Comparison of ENCODE assay signal across 8 mouse cellular contexts in the genomic region with DNA sequence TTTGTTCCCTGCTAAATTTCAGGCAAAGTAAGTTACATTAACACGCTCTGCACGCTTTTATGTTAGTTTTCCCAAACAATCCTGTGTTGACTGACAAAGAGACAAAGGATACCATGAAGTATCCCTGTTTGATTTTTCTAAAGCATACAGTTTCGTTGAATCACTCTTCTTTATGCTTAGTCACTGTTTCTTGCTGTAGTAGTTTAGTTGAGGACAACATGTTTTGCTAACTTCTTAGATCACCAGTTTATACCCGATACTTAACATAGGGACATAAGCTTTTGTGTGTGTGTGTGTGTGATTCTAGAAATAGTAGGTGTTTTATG. TPM values are rescaled to one million over a fixed set of nuclear protein-coding genes. Genes with fewer than 3 reads are reported as not detected.
A peak's percentile ranks its signal among the peaks of the same experiment; 100 is the strongest.
DNase-seq lines count a peak whose midpoint lies in the region; ATAC-seq and TF ChIP-seq lines count a peak whose summit lies in the region.

No protein-coding gene starts in this region.

- peak; percentile 39 for DNase-seq in embryo, embryonic 10 days (ENCODE audit: low spot score)
- no peak for DNase-seq in embryo, embryonic 9.5 days (ENCODE audit: extremely low spot score)
- no peak for DNase-seq in CH12.LX (ENCODE audit: extremely low read depth)
- DNase-seq in forebrain, embryonic 10.5 days (ENCODE audit: extremely low spot score, low spot score), result no peak
- peak; percentile 48 to 65 (median 55) for DNase-seq in liver, embryonic 14.5 days (ENCODE audit: low read depth in 3 of 3, low spot score in 3 of 3)
- no peak for DNase-seq in T-cell, adult 2 months (ENCODE audit: low spot score)
- DNase-seq in gastrocnemius, postnatal 14 days, result no peak
- DNase-seq in right cerebral cortex, postnatal 10 days (ENCODE audit: low spot score in 2 of 2), result no peak

- no peak overlapping the region; the same call in 1 of the 2 replicates for H3K4me2 ChIP-seq in CH12.LX (ENCODE audit: insufficient read depth, low read depth, poor library complexity, severe bottlenecking)
- H3K4me2 ChIP-seq in liver, embryonic 14.5 days (ENCODE audit: low read depth), result peak overlapping the region; percentile 64

- no peak for ATAC-seq in liver, embryonic 14.5 days (ENCODE audit: insufficient read depth)

- peak overlapping the region in 2 of 3 experiments; percentile 47 to 69 for H3K4me3 ChIP-seq in CH12.LX (replicated peaks in 1 of 3; ENCODE audit: low read depth in 2 of 3, low read length in 2 of 3, poor library complexity in 1 of 3)
- H3K4me3 ChIP-seq in forebrain, embryonic 10.5 days, result peak overlapping the region; percentile 94
- peak overlapping the region; percentile 99 to 100 for H3K4me3 ChIP-seq in liver, embryonic 14.5 days (ENCODE audit: insufficient read depth in 1 of 2, low read depth in 2 of 2, low read length in 2 of 2)

- H3K36me3 ChIP-seq in CH12.LX (replicated peaks in 1 of 2; ENCODE audit: control insufficient read depth in 1 of 2, insufficient read depth in 1 of 2, low read length in 1 of 2), result peaks cover 0 to 2% of the 10 kb centered on the region in 2 experiments
- peaks cover 12% of the 10 kb centered on the region for H3K36me3 ChIP-seq in forebrain, embryonic 10.5 days (replicated peaks)
- no peaks in the 10 kb centered on the region; the same call in 1 of the 2 replicates for H3K36me3 ChIP-seq in liver, embryonic 14.5 days (replicated peaks; ENCODE audit: control insufficient read depth, insufficient read depth, low read depth)

- H3K27ac ChIP-seq in CH12.LX (ENCODE audit: insufficient read depth, low read depth), result no peak overlapping the region
- H3K27ac ChIP-seq in forebrain, embryonic 10.5 days, result peak overlapping the region; percentile 99
- H3K27ac ChIP-seq in liver, embryonic 14.5 days, result peak overlapping the region; percentile 93

- in situ Hi-C loops in CH12.LX (cut with MboI; ENCODE audit: low pct_ligation_motif_present, low pct_unique_long_range_greater_than_20kb, low sequenced_read_pairs), result no loop called here

- peaks cover 0 to 12% of the 10 kb centered on the region in 2 experiments; a peak in 3 of 4 replicates for H3K4me1 ChIP-seq in CH12.LX (ENCODE audit: control insufficient read depth in 1 of 2, insufficient read depth in 2 of 2)
- H3K4me1 ChIP-seq in forebrain, embryonic 10.5 days, result peaks cover 20% of the 10 kb centered on the region
- peaks cover 11 to 14% of the 10 kb centered on the region in 2 experiments for H3K4me1 ChIP-seq in liver, embryonic 14.5 days (replicated peaks; ENCODE audit: control insufficient read depth in 2 of 2, insufficient read depth in 2 of 2, low read length in 1 of 2)

- H3K79me2 ChIP-seq in CH12.LX (replicated peaks; ENCODE audit: control insufficient read depth, extremely low read depth, insufficient read depth, poor library complexity, severe bottlenecking), result peaks cover 3% of the 10 kb centered on the region; the same call in 1 of the 2 replicates

- no peak for TF ChIP-seq POLR2A in CH12.LX (IDR thresholded peaks at IDR 0.05; ENCODE audit: low read depth, low read length)

- H3K9me3 ChIP-seq in CH12.LX (replicated peaks; ENCODE audit: low read length), result peaks cover 3% of the 10 kb centered on the region
- H3K9me3 ChIP-seq in forebrain, embryonic 10.5 days, result peaks cover 4% of the 10 kb centered on the region
- no peaks in the 10 kb centered on the region for H3K9me3 ChIP-seq in liver, embryonic 14.5 days (ENCODE audit: control insufficient read depth, low read length)

- no peak for TF ChIP-seq EP300 in CH12.LX (IDR thresholded peaks at IDR 0.05; ENCODE audit: low read length)
- 0 out of 2 replicates have a peak, but pooled peaks have one; percentile 27 for TF ChIP-seq EP300 in liver, embryonic 14.5 days (IDR thresholded peaks at IDR 0.05; ENCODE audit: low read depth)

- no peak for TF ChIP-seq RAD21 in CH12.LX (IDR thresholded peaks at IDR 0.05; ENCODE audit: low read depth, low read length)

- 3% methylated on average over 4 of the region's 4 CpGs for WGBS in forebrain, embryonic 10.5 days
- 0% methylated on average over 4 of the region's 4 CpGs for WGBS in liver, embryonic 14.5 days (ENCODE audit: insufficient replicate concordance)

- dilution Hi-C loops in CH12.LX (cut with MboI; ENCODE audit: extremely low pct_ligation_motif_present, extremely low pct_unique_long_range_greater_than_20kb, low sequenced_read_pairs), result no loop called here

- no peak overlapping the region for H3K9ac ChIP-seq in CH12.LX (ENCODE audit: insufficient read depth, low read depth)
- peak overlapping the region; percentile 100 for H3K9ac ChIP-seq in liver, embryonic 14.5 days (replicated peaks)

- H3K27me3 ChIP-seq in CH12.LX (replicated peaks), result no peaks in the 10 kb centered on the region
- H3K27me3 ChIP-seq in forebrain, embryonic 10.5 days (ENCODE audit: poor library complexity, severe bottlenecking), result 0 out of 2 replicates have a peak, but pooled peaks cover 3% of the 10 kb centered on the region
- no peaks in the 10 kb centered on the region for H3K27me3 ChIP-seq in liver, embryonic 14.5 days (ENCODE audit: control insufficient read depth, insufficient read depth, low read length)

- no peak for TF ChIP-seq CTCF in CH12.LX (conservative IDR thresholded peaks at IDR 0.05 in 1 of 2, IDR thresholded peaks at IDR 0.05 in 1 of 2; ENCODE audit: low read depth in 2 of 2, low read length in 2 of 2)
- TF ChIP-seq CTCF in liver, embryonic 14.5 days (IDR thresholded peaks at IDR 0.05; ENCODE audit: low read depth), result no peak

- intact Hi-C loops in gastrocnemius, postnatal 14 days (cut with DNase I; ENCODE audit: low total_unique reads), result loop anchor here (5.0 kb wide), 1 partner anchor 60 kb away; a partner anchor contains a TSS

TF ChIP-seq in CH12.LX, 34 proteins besides CTCF, POLR2A, EP300 and RAD21:
- TF ChIP-seq TCF12 (IDR thresholded peaks at IDR 0.05; ENCODE audit: low read depth, low read length) (no peak), MAX (IDR thresholded peaks at IDR 0.05; ENCODE audit: low read length) (no peak), TBP (conservative IDR thresholded peaks at IDR 0.05; ENCODE audit: low read depth, low read length) (no peak), ELF1 (IDR thresholded peaks at IDR 0.05; ENCODE audit: low read depth, low read length) (no peak), E2F4 (IDR thresholded peaks at IDR 0.05; ENCODE audit: insufficient replicate concordance, low read depth, low read length) (no peak), MAFK (IDR thresholded peaks at IDR 0.05; ENCODE audit: insufficient replicate concordance, low read length) (no peak), MAZ (IDR thresholded peaks at IDR 0.05; ENCODE audit: low read depth, low read length) (no peak), MEF2A (IDR thresholded peaks at IDR 0.05; ENCODE audit: borderline replicate concordance, low read depth, low read length) (no peak), ZNF384 (IDR thresholded peaks at IDR 0.05; ENCODE audit: low read depth, low read length) (no peak), KAT2A (IDR thresholded peaks at IDR 0.05; ENCODE audit: insufficient replicate concordance, low read length) (no peak), ZKSCAN1 (IDR thresholded peaks at IDR 0.05; ENCODE audit: borderline replicate concordance, low read depth, low read length) (no peak), NRF1 (IDR thresholded peaks at IDR 0.05; ENCODE audit: low read depth, low read length) (no peak), SIN3A (IDR thresholded peaks at IDR 0.05; ENCODE audit: low read length) (no peak), POLR2AphosphoS2 (IDR thresholded peaks at IDR 0.05; ENCODE audit: low read depth, low read length) (no peak), CHD2 (IDR thresholded peaks at IDR 0.05; ENCODE audit: low read length) (no peak), JUND (conservative IDR thresholded peaks at IDR 0.05; ENCODE audit: low read depth, low read length) (no peak), MXI1 (IDR thresholded peaks at IDR 0.05; ENCODE audit: low read depth, low read length) (no peak), RCOR1 (conservative IDR thresholded peaks at IDR 0.05; ENCODE audit: low read depth, low read length) (no peak), BHLHE40 (IDR thresholded peaks at IDR 0.05; ENCODE audit: low read depth, low read length) (no peak)

RNA-seq across cellular contexts. Expression of a gene that starts 1.1 kb away (rescaled TPM):
- total RNA-seq in CH12.LX (2012; rRNA removed), result 1.8 and 2.1 TPM in 2 replicates
- 3.1 and 3.2 TPM in 2 replicates for total RNA-seq in CH12.LX (2014; rRNA removed)
- 2.6 and 3.0 TPM in 2 replicates for polyA plus RNA-seq in CH12.LX (2012; ENCODE audit: insufficient read length, low read depth)
- 49.5 and 53.1 TPM in 2 replicates for polyA plus RNA-seq in forebrain, embryonic 10.5 days (2016; fragmentation: Nextera tagmentation; extraction: Ambion mirVana)
- 8.0 and 12.3 TPM in 2 replicates for polyA plus RNA-seq in liver, embryonic 14.5 days (2012; rRNA removed)
- 38.4 and 40.9 TPM in 2 replicates for polyA plus RNA-seq in liver, embryonic 14.5 days (2014; fragmentation: Nextera tagmentation; extraction: Ambion mirVana)
- 10 to 100 TPM; 10.8 to 12.7 TPM for total RNA-seq in gastrocnemius, postnatal 14 days (2021)

Comparison
In these comparisons a context has a peak if more than half of its experiments do, and no peak if none do; other contexts are left out.
1. DNase-seq: peak in embryo, embryonic 10 days (single experiment) and liver, embryonic 14.5 days (3 of 3); none in embryo, embryonic 9.5 days (single experiment), CH12.LX (single experiment), forebrain, embryonic 10.5 days (single experiment), T-cell, adult 2 months (single experiment), gastrocnemius, postnatal 14 days (single experiment) and right cerebral cortex, postnatal 10 days (0 of 2).
2. Peak in every context shown above with its lines, with median percentiles within 50 percentile points of each other: H3K4me3 ChIP-seq.